Mouse (Mus musculus) thymus, adult 2 months (tissue): ENCODE measurements at regions not wholly inside any gene's neighbourhood (a gene's known extent, or its start where the extent isn't known, plus 50 kb on each side); places are given as distances from the start of the nearest gene placed in this dataset.

Source experiments
- CTCF ChIP-seq: fragments of 200-500 bp; IDR thresholded peaks from 2 replicates; pipeline ENCODE4 v1.5.1; 2012; ENCODE audit warnings: mild to moderate bottlenecking, control low read depth, low read length, moderate library complexity, borderline replicate concordance; ENCODE audit not compliant: control insufficient read depth, poor library complexity, insufficient read depth; ENCODE audit errors: extremely low read depth
- POLR2A ChIP-seq: fragments of 200-500 bp; IDR thresholded peaks from 2 replicates; pipeline ENCODE4 v1.6.1; 2012; ENCODE audit warnings: mild to moderate bottlenecking, low read length, control low read depth, moderate library complexity; ENCODE audit not compliant: control insufficient read depth, poor library complexity, insufficient read depth; ENCODE audit errors: extremely low read depth

- TF ChIP-seq CTCF (no peak), POLR2A (no peak)
Observed at GRCm38 (mm10) chr9:112725523-112725922, 489.8 kb upstream of the Arpp21 start.
